Mouse (Mus musculus) embryonic fibroblast, embryonic 13.5 days (primary cell): ENCODE results near the gene Sdk2.

Experiments
- CTCF ChIP-seq: IDR thresholded peaks from 2 replicates; pipeline ENCODE4 v1.5.1; 2011; ENCODE audit warnings: mild to moderate bottlenecking, control low read depth, low read length, moderate library complexity, borderline replicate concordance; ENCODE audit not compliant: insufficient read depth
- POLR2A ChIP-seq: IDR thresholded peaks from 2 replicates; pipeline ENCODE4 v1.6.1; 2011; ENCODE audit warnings: low read depth, mild to moderate bottlenecking, control low read depth, low read length, moderate library complexity

- TF ChIP-seq CTCF (no peak), POLR2A (no peak)
Observed at GRCm38 (mm10) chr11:113884962-113885361, 181.9 kb downstream of the Sdk2 start.
